Mouse (Mus musculus) NIH3T3 (cell line): ENCODE measurements at regions not wholly inside any gene's neighbourhood (a gene's known extent, or its start where the extent isn't known, plus 50 kb on each side); places are given as distances from the start of the nearest gene placed in this dataset.

Experiments
- DNase-seq: peaks from one replicate; pipeline ENCODE4 v3.0.0-alpha.2; 2012; ENCODE audit warnings: low read depth

DNA sequence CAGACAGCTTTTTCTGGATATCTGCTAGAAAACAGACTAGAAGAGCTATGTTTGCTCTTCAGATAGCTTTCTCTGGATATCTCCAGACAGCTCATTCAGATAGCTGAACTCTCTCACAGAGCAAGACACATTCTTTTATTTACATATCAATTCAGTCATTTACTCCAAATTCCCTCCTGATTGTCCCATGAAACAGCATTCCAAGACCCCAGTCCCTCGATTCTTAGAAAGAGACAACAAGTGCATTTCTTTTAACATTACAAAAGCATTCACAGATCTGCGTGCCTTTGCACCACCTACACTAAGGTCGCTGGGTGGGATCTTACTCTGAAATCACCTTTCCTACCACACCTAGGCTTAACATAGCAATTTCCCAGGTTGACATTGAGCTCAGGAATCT, 1039.5 kb upstream of the Ddx18 start:
- DNase-seq, result no peak

DNA sequence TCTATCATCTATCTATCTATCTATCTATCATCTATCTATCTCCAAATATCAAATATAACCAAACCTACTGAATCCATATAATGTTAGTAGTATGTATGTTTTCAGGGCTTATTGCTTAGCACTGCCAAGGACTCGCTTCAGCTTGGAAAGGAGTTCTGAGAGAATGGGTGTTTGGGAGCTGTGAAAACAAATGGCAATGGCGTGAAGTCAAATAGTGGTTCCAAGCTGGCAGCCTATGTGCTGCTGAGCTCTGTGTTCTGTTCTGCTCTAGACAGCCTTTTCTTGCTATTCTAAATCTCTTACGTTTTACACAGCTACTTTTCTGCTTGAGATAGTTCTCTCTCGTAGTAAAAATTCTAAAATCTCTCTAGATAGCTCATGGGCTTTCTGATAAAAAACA, 1008.2 kb upstream of the Ddx18 start:
- DNase-seq, result no peak

DNA sequence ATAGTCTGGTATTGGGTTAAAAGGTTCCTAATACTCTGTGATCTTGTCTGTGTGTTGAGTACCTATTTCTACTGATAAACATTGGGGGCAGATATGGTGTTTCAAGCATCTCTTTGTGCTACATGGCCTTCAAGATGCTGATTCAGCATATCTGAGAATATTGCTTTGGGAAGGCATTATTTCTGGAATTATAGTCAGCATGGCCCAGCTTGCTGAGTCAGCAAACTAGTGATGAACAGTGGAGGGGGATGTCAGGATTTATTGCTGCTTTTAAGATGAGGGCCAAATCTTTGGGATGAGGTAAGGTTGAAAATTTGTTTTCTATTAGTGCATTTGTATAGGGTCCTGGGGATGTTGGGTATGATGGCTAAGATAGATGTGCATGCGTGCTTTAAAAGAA, 983.8 kb upstream of the Ddx18 start:
- no peak for DNase-seq

DNA sequence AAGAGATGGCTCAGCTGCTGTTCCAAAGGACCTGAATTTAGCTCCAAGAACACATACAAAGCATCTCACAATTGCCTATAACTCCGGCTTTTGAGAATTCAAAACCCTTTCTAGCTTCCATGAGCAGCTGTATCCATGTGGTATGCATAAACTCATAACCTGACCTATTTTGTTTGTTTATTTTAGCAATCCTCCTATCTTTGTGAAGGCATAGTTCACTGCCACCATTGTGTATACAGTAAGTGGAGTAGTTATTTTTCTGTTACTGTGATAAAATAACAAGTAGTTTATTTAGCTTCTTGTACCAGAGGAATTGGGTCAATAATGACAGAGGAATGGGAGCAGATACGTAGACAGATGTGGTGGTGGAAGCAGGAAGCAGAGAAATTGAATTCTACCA, 941.8 kb upstream of the Ddx18 start:
- DNase-seq, result no peak

DNA sequence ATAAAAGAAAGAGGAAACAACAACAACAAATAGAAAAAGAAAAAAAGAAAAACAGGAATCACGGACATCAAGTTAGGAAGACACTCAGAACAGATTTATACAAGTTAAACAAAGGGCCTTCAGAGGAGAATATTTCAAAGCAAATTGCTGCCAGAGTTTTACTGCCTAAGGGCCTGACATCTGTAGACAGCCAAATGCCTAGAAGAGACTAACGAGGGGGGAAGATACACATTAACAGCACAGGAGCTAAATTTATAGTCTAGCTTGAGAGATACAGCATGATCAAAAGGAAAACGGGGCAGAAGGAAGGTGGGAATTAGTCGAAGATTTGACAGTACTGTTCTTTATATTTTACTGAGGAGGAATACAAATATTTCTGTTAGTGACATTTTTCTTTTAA, 933.9 kb upstream of the Ddx18 start:
- no peak for DNase-seq

DNA sequence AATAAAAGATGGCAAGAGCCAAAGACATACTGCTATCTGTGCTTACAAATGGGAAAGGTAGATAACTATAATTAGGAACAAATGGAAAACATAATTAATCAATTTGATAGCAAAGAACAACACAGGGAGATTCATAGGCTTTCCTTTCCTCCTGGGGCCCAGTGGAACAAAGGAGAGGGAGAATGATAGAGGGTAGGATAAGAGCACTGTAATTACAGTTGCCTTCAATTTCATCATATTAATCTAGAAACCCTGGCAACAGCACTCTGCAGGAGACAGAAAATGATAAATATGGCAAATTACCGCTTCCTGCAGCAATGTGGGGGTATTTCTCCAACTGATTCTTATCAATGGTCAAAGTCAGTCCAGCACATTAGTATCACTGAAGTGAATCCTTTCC, 910.2 kb upstream of the Ddx18 start:
- no peak for DNase-seq

DNA sequence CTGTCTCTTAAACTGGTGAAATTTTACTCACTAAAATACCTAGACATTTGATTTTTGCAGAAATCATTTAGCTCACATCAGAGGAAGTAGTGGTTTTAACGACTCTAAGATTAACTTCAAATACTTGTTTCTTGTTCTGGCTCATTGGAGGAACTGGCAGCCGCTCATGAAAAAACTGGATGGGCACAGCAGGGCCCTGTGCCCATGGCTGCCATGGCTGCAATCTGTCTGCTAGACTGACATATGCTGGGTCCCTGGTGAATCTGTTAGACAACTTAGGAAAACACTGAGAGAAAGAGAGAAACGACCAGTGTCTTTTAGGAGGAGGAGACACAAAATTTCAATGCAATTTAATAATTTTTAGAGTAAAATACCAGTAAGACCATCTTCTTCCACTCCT, 896.1 kb upstream of the Ddx18 start:
- no peak for DNase-seq

DNA sequence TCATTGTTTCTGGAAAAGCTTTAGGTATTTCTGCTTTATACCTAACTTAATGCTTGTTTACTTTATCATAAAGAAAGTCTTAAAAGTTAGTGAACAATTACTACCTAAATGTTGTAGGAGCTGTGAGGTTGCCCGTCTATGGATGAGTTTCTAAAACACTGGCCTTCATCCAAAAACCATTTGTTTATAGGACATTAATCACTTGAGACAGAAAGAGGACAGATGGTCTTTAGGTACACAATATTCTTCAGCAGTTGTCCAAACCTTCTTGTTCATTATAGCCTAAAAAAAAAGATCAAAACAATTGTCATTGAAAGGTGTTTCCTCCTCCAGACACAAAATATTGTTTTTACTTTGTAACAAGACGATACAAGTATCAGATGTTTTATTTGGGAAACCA, 891.3 kb upstream of the Ddx18 start:
- DNase-seq, result no peak

DNA sequence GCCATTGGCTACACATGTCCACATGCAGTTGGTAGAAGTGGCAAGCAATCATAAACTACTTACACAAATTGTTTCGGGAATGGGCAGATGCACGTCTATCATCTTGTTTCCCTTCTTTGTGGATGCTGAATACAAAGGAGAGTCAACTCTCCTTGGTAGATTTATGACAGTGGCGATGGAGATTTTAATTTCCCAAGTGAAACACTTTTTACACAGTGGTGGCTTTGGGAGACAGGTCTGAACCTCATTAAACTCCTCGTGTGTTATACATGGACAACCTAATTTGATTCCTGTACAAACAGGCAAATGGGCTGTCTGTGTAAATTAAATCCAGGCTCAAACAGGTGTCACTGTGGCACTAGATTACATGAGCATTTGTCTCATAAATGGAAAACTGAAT, 887.1 kb upstream of the Ddx18 start:
- no peak for DNase-seq

DNA sequence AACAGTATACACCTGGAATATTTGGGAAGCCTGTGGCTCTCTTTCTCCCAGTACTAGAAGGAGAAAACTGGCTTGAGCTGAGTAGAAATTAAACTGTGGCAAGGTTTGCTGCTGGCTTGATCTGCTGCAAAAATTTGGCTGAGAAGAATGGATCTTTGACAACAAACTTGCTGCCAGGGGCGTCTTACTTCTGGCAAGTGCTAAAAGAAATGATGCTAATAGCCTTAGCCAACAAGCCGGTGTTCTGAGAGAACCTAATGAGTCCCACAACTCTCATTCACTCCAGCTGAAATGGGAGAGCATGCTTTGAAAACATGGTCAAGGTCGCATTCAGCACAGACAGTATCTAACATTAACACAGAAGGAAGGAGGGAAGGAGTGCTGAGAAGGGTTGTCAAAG, 885.8 kb upstream of the Ddx18 start:
- no peak for DNase-seq

DNA sequence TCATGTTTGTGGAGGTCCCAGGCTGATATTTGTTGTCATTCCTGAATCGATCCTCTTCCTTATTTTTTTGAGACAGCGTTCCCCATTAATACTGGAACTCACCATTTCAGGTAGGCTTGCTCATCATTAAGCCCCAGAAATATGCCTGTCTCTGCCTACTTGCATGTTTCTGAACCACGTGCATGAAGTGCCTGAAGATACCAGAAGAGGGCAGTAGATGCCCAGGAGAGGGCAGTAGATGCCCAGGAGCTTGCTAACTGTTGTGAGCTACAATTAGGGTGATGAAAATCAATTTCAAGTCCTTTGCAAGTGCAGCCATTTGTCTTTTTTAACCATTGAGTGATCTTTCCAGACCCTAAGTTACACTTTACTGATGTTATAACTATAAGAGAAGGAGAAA, 871.6 kb upstream of the Ddx18 start:
- peak; percentile 11 for DNase-seq

DNA sequence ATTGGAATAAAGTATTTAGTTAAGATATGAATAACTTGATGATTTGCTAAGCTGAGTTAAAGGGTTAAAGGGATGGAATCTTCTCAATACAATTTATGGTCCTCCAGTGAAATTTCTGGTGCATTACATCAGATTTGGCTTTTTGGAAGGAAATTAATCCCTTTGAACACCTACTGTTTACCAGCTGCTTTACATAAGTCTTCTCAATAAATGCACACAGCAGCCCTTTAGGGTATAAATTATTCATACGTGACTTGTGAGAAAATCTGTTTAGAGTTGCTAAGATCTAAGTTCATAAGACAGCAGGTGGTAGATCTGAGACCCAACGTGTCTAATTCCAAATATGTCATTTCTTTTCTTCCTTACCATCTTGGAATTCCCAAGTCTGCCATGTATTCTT, 855.7 kb upstream of the Ddx18 start:
- DNase-seq, result no peak

DNA sequence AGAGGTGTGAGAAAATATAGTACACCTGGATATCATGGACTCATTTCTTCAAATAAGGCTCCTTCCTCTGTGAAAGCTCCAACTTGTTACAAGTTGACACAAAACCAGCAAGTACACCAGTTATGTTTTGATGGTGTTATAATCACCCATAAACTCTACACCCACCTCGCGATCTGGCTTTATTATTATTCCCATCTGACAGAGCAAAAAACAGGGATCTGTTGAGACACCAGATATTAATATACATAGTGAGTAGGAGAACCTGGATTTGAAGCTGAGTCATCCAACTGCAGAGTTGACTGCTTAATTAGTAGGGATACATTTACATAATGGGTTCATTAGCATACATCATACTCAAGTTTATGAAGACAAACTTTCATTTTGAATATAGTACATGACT, 828.6 kb upstream of the Ddx18 start:
- DNase-seq, result no peak

DNA sequence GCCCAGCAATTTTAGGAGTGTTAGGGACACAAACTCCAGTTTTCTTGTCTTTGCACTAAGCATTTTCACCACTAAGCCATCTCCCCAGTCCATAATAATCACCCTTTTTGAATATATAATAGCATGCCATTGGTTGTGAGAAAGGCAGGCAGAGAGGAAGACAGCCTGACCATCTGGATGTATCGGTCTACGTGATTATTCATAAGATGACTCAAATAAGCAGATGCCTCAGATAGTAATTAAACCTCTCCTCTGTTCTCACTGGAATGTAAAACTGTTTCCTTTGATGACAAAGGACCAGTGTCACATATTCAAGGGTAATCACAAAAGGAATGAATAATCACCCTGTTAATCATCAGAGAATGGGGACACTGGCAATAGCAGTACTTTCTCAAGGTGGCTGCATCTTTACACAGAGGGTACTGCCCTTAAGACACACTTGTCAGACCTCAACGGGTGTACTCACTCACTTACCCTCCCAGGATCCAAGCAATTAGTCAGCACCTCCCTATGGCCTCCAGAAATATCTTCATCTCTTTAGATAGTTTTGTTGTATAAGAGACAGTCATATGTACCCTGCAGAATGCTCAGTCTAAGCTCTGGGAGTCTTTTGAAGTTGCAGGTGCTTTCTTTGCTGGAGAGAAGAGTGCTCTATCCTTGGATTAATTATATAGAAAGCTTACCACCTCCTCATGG, 826.0 kb upstream of the Ddx18 start:
- no peak for DNase-seq

DNA sequence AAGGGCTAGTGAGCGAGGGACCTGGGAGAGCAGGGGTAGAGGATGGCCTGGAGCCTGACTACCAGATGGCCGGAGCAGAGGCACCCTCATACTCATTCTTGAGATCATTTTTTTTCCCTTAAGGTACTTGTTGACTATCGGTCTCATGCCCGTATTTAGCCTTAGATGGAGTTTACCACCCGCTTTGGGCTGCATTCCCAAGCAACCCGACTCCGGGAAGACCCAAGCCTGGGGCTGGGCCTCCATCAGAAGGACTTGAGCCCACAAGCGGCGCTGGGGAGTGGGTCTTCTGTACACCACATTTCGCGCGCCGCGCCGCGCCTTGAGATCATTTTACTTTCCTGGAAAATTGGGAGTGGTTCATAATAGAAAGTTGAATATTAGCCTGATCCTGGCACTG, 789.2 kb upstream of the Ddx18 start:
- DNase-seq, result peak; percentile 98

DNA sequence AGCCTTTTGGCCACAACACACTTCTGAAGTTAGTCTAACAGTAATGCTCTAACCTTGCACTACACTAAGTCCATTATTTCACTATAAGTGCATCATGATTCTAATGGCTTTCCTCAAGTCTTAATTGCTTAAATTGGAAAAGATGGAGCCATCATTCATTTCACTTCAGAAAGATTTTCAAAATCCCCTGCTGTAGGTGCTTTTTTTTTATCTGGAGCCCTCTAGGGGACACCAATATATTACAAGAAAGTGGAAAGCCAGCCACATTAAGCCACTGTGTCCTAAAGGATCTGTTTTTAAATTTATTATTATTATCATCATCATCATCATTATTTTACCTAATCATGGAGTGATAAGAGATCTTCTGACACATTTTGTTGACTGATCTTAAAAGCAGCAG, 783.7 kb upstream of the Ddx18 start:
- no peak for DNase-seq

DNA sequence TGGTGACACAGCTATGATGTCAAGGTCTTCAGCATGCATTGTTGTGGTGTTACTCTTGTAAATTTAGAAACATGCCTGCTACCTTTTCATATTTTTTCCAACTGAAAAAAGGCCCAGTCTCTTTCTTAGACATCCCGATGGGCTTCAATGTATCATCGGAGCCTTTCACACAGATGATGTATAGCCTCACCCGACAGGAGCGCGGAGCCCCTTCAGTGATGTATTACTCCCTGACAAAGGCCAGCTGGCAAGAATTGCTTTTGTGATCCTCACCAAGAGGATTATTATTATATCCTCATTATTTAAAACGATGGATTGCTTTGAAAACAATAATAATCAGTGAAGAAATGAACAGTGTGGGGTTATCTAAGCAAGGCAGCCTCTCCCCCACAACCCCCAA, 765.5 kb upstream of the Ddx18 start:
- no peak for DNase-seq

DNA sequence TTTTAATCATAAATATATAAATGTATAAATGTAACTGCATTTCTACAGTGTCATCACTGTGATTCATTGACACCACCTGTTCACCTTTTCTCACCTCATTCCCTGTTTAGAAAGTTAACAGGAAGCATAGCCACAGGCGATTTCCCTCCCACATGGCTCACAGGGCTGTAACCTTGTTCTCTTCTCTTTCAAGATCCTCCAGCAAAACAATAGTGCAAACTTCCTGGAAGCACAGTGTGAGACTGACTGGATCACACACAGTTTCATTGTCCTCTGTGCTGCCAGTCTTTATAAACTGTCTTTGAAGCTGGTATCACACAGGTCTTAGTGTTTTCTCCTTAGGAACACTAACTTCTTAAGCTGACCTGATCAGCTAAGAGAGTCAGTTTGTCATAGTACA, 760.5 kb upstream of the Ddx18 start:
- DNase-seq, result no peak
